Mouse (Mus musculus) testis, adult 2 months (tissue): ENCODE results near the gene Olfr589.

Experiments used
- CTCF ChIP-seq: fragments of 200-500 bp; IDR thresholded peaks from 2 replicates; pipeline ENCODE4 v1.5.1; 2012; ENCODE audit warnings: low read depth, mild to moderate bottlenecking, inconsistent platforms, low read length, moderate library complexity; ENCODE audit not compliant: control insufficient read depth, insufficient read depth, insufficient replicate concordance
- POLR2A ChIP-seq: fragments of 200-500 bp; IDR thresholded peaks from 2 replicates; pipeline ENCODE4 v1.6.1; 2012; ENCODE audit warnings: low read depth, mild to moderate bottlenecking, inconsistent platforms, low read length, moderate library complexity; ENCODE audit not compliant: control insufficient read depth

DNA sequence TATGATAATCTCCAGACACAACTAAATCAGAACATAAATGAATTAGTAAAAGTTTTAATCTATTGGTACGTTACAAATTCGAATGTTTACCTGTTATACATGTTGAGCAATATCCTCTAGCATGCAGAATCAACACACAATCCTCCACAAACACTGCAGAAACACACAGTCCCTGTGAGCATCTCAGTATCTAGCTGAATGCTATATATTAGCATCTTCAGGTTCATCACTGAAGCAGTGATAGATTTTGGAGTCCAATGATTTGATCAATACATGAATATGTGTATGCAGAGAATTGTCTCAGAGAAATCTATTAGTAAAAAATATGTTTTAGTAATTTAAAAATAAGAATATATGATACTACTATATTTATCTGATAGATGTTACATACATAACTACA lies at the start of gene Olfr589:
- TF ChIP-seq CTCF (no peak), POLR2A (no peak)
